In the genomic region with DNA sequence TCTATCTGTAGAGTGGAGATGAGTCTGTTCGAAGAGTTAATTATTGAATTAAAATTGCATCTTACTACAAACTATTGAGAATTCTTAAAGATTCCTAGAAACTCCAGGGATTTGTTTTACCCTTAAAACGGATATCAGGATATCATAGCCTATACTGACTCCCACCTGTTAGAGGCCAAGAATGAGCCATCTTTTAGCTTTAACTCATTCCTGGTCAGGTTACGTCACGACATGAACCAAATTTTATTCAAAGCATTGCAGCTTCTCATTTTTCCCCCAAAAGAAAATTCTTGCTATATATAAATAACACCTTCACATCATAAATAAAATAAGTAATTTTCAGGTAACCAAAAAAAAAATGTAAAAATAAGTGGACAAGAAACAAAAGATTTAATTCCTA, we compare ENCODE assay signal across 19 mouse cellular contexts. TPM values are rescaled to one million over a fixed set of nuclear protein-coding genes. Genes with fewer than 3 reads are reported as not detected.
DNase-seq lines count a peak whose midpoint lies in the region; ATAC-seq lines count a peak whose summit lies in the region.
"Had no signal": no experiment of that assay in that cellular context is flagged by ENCODE, and none has a peak within 500 bp of the region (broad histone marks: within the 10 kb centered on the region; RNA-seq: fewer than 3 reads in every experiment).

No protein-coding gene starts in this region.

- WGBS in neural tube, embryonic 11.5 days: 84% methylated on average over 4 of the region's 4 CpGs
- WGBS in hindbrain, embryonic 16.5 days: 61% methylated on average over 4 of the region's 4 CpGs
- 47% methylated on average over 4 of the region's 4 CpGs for WGBS in midbrain, embryonic 15.5 days

- peak overlapping the region; percentile 11 for H3K4me2 ChIP-seq in neural tube, embryonic 11.5 days (ENCODE audit: low read depth)
- H3K4me2 ChIP-seq in hindbrain, embryonic 16.5 days (ENCODE audit: low read length): peak overlapping the region; percentile 46; the same call in 1 of the 2 replicates
- H3K4me2 ChIP-seq in midbrain, embryonic 15.5 days: peak overlapping the region; percentile 54
- H3K4me2 ChIP-seq: embryonic facial prominence, embryonic 13.5 days; heart, embryonic 11.5 days; limb, embryonic 15.5 days; liver, embryonic 15.5 days had no signal

- no peaks in the 10 kb centered on the region for H3K9me3 ChIP-seq in neural tube, embryonic 11.5 days (ENCODE audit: control insufficient read depth, low read length)
- H3K9me3 ChIP-seq in hindbrain, embryonic 16.5 days (ENCODE audit: control insufficient read depth, low read length): no peaks in the 10 kb centered on the region
- H3K9me3 ChIP-seq in midbrain, embryonic 15.5 days: no peaks in the 10 kb centered on the region
- H3K9me3 ChIP-seq: embryonic facial prominence, embryonic 13.5 days; limb, embryonic 15.5 days; liver, embryonic 15.5 days had no signal

- no peak overlapping the region for H3K27ac ChIP-seq in neural tube, embryonic 11.5 days (ENCODE audit: low read depth, low read length)
- no peak overlapping the region for H3K27ac ChIP-seq in hindbrain, embryonic 16.5 days (ENCODE audit: low read depth, low read length)
- H3K27ac ChIP-seq in midbrain, embryonic 15.5 days: peak overlapping the region; percentile 67
- H3K27ac ChIP-seq: embryonic facial prominence, embryonic 13.5 days; limb, embryonic 15.5 days; liver, embryonic 15.5 days; stomach, postnatal 0 days had no signal

- no peaks in the 10 kb centered on the region for H3K4me1 ChIP-seq in neural tube, embryonic 11.5 days (ENCODE audit: control insufficient read depth, insufficient read depth, low read length)
- H3K4me1 ChIP-seq in hindbrain, embryonic 16.5 days (ENCODE audit: control insufficient read depth, insufficient read depth, low read depth, low read length): no peaks in the 10 kb centered on the region
- H3K4me1 ChIP-seq in midbrain, embryonic 15.5 days: peaks cover 4% of the 10 kb centered on the region; the same call in 1 of the 2 replicates

- H3K36me3 ChIP-seq in neural tube, embryonic 11.5 days (ENCODE audit: control insufficient read depth, insufficient read depth, low read length): no peaks in the 10 kb centered on the region
- H3K36me3 ChIP-seq in hindbrain, embryonic 16.5 days (ENCODE audit: control insufficient read depth, insufficient read depth, low read length): no peaks in the 10 kb centered on the region
- no peaks in the 10 kb centered on the region for H3K36me3 ChIP-seq in midbrain, embryonic 15.5 days (replicated peaks)
- H3K36me3 ChIP-seq: embryonic facial prominence, embryonic 13.5 days; limb, embryonic 15.5 days; liver, embryonic 15.5 days had no signal

- H3K27me3 ChIP-seq in neural tube, embryonic 11.5 days (ENCODE audit: control insufficient read depth, insufficient read depth, low read length): no peaks in the 10 kb centered on the region
- no peaks in the 10 kb centered on the region for H3K27me3 ChIP-seq in hindbrain, embryonic 16.5 days (replicated peaks; ENCODE audit: control insufficient read depth, insufficient read depth, low read length)
- no peaks in the 10 kb centered on the region for H3K27me3 ChIP-seq in midbrain, embryonic 15.5 days (replicated peaks)

- DNase-seq in neural tube, embryonic 11.5 days (ENCODE audit: low spot score): no peak
- DNase-seq in neural tube, embryonic 10.5 days (ENCODE audit: extremely low spot score, low spot score): no peak
- DNase-seq in adrenal gland, adult 18-20 months (ENCODE audit: low spot score in 2 of 2): no peak
- no peak for DNase-seq in kidney, postnatal 25 days
- no peak for DNase-seq in thymus, postnatal 0 days (ENCODE audit: low spot score)
- DNase-seq: adrenal gland, adult 8-10 months; heart, postnatal 10 days; kidney, adult 18-20 months; kidney, postnatal 10 days; lung, postnatal 10 days; thymus, postnatal 14 days had no signal

- no peak for ATAC-seq in neural tube, embryonic 11.5 days (ENCODE audit: insufficient read depth, low FRiP score, low TSS enrichment)
- no peak for ATAC-seq in hindbrain, embryonic 16.5 days
- no peak for ATAC-seq in midbrain, embryonic 15.5 days (replicated peaks)

- no peak overlapping the region for H3K4me3 ChIP-seq in neural tube, embryonic 11.5 days (ENCODE audit: low read depth, low read length)
- H3K4me3 ChIP-seq in hindbrain, embryonic 16.5 days (ENCODE audit: low read length): peak overlapping the region; percentile 38
- peak overlapping the region; percentile 96 for H3K4me3 ChIP-seq in midbrain, embryonic 15.5 days
- H3K4me3 ChIP-seq: embryonic facial prominence, embryonic 13.5 days; limb, embryonic 15.5 days; liver, embryonic 15.5 days had no signal

- H3K9ac ChIP-seq in neural tube, embryonic 11.5 days (ENCODE audit: low read length): no peak overlapping the region
- no peak overlapping the region for H3K9ac ChIP-seq in hindbrain, embryonic 16.5 days (ENCODE audit: low read depth, low read length)
- peak overlapping the region; percentile 99; the same call in 1 of the 2 replicates for H3K9ac ChIP-seq in midbrain, embryonic 15.5 days
- H3K9ac ChIP-seq: embryonic facial prominence, embryonic 13.5 days; limb, embryonic 15.5 days; liver, embryonic 15.5 days had no signal

RNA-seq across cellular contexts. Expression of gene Nova1, which starts 3.9 kb away (rescaled TPM):
- 35.5 and 37.0 TPM in 2 replicates for polyA plus RNA-seq in neural tube, embryonic 11.5 days (2014; fragmentation: Nextera tagmentation; extraction: Ambion mirVana)
- polyA plus RNA-seq in hindbrain, embryonic 16.5 days (2015; fragmentation: Nextera tagmentation; extraction: Ambion mirVana): 72.3 and 83.8 TPM in 2 replicates
- 102 and 117 TPM in 2 replicates for polyA plus RNA-seq in midbrain, embryonic 15.5 days (2015; fragmentation: Nextera tagmentation; extraction: Ambion mirVana)
- total RNA-seq in adrenal gland, adult 18-20 months (2021): 1 to 10 TPM; 3.6 to 5.4 TPM
- 0.13 and 0.20 TPM in 2 replicates for polyA plus RNA-seq in thymus, postnatal 0 days (2015; fragmentation: Nextera tagmentation; extraction: Ambion mirVana)
- total RNA-seq: megakaryocyte progenitor cell, adult 5-6 weeks had no signal

Comparison
In these comparisons a context has a peak if more than half of its experiments do, and no peak if none do; other contexts are left out.
1. RNA of gene Nova1, which starts 3.9 kb away (polyA plus RNA-seq): 102 to 117 TPM in midbrain, embryonic 15.5 days, 72.3 to 83.8 TPM in hindbrain, embryonic 16.5 days and 35.5 to 37.0 TPM in neural tube, embryonic 11.5 days; 0.13 to 0.20 TPM in thymus, postnatal 0 days; every median in the first group is over 10 times any median in the second.
2. Peak in every context shown above with its lines, with median percentiles within 50 percentile points of each other: H3K4me2 ChIP-seq.